Comparison of ENCODE assay signal across 30 mouse cellular contexts in the genomic region with DNA sequence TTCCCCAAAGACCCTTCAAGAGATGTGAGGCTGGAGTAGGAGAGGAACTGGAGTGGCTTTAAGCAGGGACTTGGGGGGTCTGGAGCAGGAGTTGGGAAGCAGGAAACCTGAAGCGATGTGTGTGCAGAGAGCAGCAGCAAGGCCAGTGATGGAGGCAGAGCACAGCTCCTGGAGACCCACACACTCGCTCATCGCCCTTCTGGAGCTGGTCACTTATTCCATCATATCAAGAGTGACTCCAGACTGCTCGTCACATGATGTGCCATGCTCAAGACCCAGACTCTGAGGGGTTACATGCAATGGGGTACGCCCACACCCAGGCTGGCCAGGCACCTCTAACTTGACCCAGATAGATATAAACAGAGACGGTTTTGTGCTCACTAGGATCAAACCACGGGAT. TPM values are rescaled to one million over a fixed set of nuclear protein-coding genes. Genes with fewer than 3 reads are reported as not detected.
DNase-seq lines count a peak whose midpoint lies in the region; ATAC-seq lines count a peak whose summit lies in the region.
"Had no signal": no experiment of that assay in that cellular context is flagged by ENCODE, and none has a peak within 500 bp of the region (broad histone marks: within the 10 kb centered on the region; RNA-seq: fewer than 3 reads in every experiment).

No protein-coding gene starts in this region.

- H3K9me3 ChIP-seq in hindbrain, embryonic 10.5 days = no peaks in the 10 kb centered on the region
- H3K9me3 ChIP-seq in hindbrain, embryonic 16.5 days (ENCODE audit: control insufficient read depth, low read length) = no peaks in the 10 kb centered on the region
- no peaks in the 10 kb centered on the region for H3K9me3 ChIP-seq in midbrain, embryonic 11.5 days (ENCODE audit: control insufficient read depth, low read length)
- H3K9me3 ChIP-seq in midbrain, embryonic 13.5 days = no peaks in the 10 kb centered on the region
- H3K9me3 ChIP-seq: forebrain, embryonic 12.5 days; forebrain, embryonic 15.5 days had no signal

- H3K4me3 ChIP-seq in hindbrain, embryonic 10.5 days = no peak overlapping the region
- no peak overlapping the region for H3K4me3 ChIP-seq in hindbrain, embryonic 16.5 days (ENCODE audit: low read length)
- H3K4me3 ChIP-seq in midbrain, embryonic 11.5 days (ENCODE audit: low read depth, low read length) = no peak overlapping the region
- no peak overlapping the region for H3K4me3 ChIP-seq in midbrain, embryonic 13.5 days (replicated peaks)
- H3K4me3 ChIP-seq: forebrain, embryonic 12.5 days; forebrain, embryonic 15.5 days had no signal

- WGBS in hindbrain, embryonic 10.5 days = 89% methylated on average over 7 of the region's 7 CpGs
- 95% methylated on average over 7 of the region's 7 CpGs for WGBS in hindbrain, embryonic 16.5 days
- 88% methylated on average over 7 of the region's 7 CpGs for WGBS in midbrain, embryonic 11.5 days
- 91% methylated on average over 7 of the region's 7 CpGs for WGBS in midbrain, embryonic 13.5 days

- no peaks in the 10 kb centered on the region for H3K27me3 ChIP-seq in hindbrain, embryonic 10.5 days (ENCODE audit: insufficient read depth, poor library complexity, severe bottlenecking)
- no peaks in the 10 kb centered on the region for H3K27me3 ChIP-seq in hindbrain, embryonic 16.5 days (replicated peaks; ENCODE audit: control insufficient read depth, insufficient read depth, low read length)
- no peaks in the 10 kb centered on the region for H3K27me3 ChIP-seq in midbrain, embryonic 11.5 days (ENCODE audit: control insufficient read depth, insufficient read depth, low read length)
- H3K27me3 ChIP-seq in midbrain, embryonic 13.5 days = no peaks in the 10 kb centered on the region
- H3K27me3 ChIP-seq: CH12.LX; forebrain, embryonic 12.5 days; forebrain, embryonic 15.5 days had no signal

- H3K4me1 ChIP-seq in hindbrain, embryonic 10.5 days (replicated peaks) = peaks cover 67% of the 10 kb centered on the region
- peaks cover 18% of the 10 kb centered on the region for H3K4me1 ChIP-seq in hindbrain, embryonic 16.5 days (ENCODE audit: control insufficient read depth, insufficient read depth, low read depth, low read length)
- peaks cover 8% of the 10 kb centered on the region for H3K4me1 ChIP-seq in midbrain, embryonic 11.5 days (ENCODE audit: control insufficient read depth, insufficient read depth, low read length)
- peaks cover 23% of the 10 kb centered on the region for H3K4me1 ChIP-seq in midbrain, embryonic 13.5 days (replicated peaks)

- DNase-seq in heart, adult 11 months = peak; percentile 87
- no peak for DNase-seq in heart, adult 18-20 months
- no peak for DNase-seq in hindbrain, embryonic 10.5 days (ENCODE audit: low spot score)
- DNase-seq in midbrain, embryonic 11.5 days (ENCODE audit: low spot score, missing footprints) = peak; percentile 70
- DNase-seq in right cerebral cortex, postnatal 25 days = no peak
- DNase-seq: adrenal gland, adult 2 months; adrenal gland, postnatal 14 days; B cell, adult 2 months; cerebellum, adult 11 months; cerebellum, adult 9-10 months; gastrocnemius, postnatal 25 days; heart, postnatal 36 days; kidney, adult 18-20 months had no signal

- 0 out of 2 replicates have a peak overlapping the region, but pooled peaks have one; percentile 8 for H3K27ac ChIP-seq in hindbrain, embryonic 10.5 days
- no peak overlapping the region for H3K27ac ChIP-seq in hindbrain, embryonic 16.5 days (ENCODE audit: low read depth, low read length)
- H3K27ac ChIP-seq in midbrain, embryonic 11.5 days (ENCODE audit: low read depth, low read length) = no peak overlapping the region
- no peak overlapping the region for H3K27ac ChIP-seq in midbrain, embryonic 13.5 days
- H3K27ac ChIP-seq: forebrain, embryonic 12.5 days; forebrain, embryonic 15.5 days; hindbrain, embryonic 14.5 days had no signal

- ATAC-seq in hindbrain, embryonic 16.5 days = no peak
- ATAC-seq in midbrain, embryonic 11.5 days (ENCODE audit: low FRiP score) = no peak
- ATAC-seq in midbrain, embryonic 13.5 days = no peak
- ATAC-seq: forebrain, embryonic 15.5 days had no signal

- H3K36me3 ChIP-seq in hindbrain, embryonic 10.5 days = no peaks in the 10 kb centered on the region
- no peaks in the 10 kb centered on the region for H3K36me3 ChIP-seq in hindbrain, embryonic 16.5 days (ENCODE audit: control insufficient read depth, insufficient read depth, low read length)
- H3K36me3 ChIP-seq in midbrain, embryonic 11.5 days (ENCODE audit: control insufficient read depth, insufficient read depth, low read length) = no peaks in the 10 kb centered on the region
- H3K36me3 ChIP-seq in midbrain, embryonic 13.5 days = no peaks in the 10 kb centered on the region
- H3K36me3 ChIP-seq: forebrain, embryonic 12.5 days; forebrain, embryonic 15.5 days had no signal

- no peak overlapping the region for H3K4me2 ChIP-seq in hindbrain, embryonic 16.5 days (ENCODE audit: low read length)
- H3K4me2 ChIP-seq in midbrain, embryonic 11.5 days = no peak overlapping the region
- no peak overlapping the region for H3K4me2 ChIP-seq in midbrain, embryonic 13.5 days (replicated peaks)
- H3K4me2 ChIP-seq: forebrain, embryonic 12.5 days; forebrain, embryonic 15.5 days; hindbrain, embryonic 14.5 days had no signal

- H3K9ac ChIP-seq in hindbrain, embryonic 16.5 days (ENCODE audit: low read depth, low read length) = no peak overlapping the region
- H3K9ac ChIP-seq in midbrain, embryonic 11.5 days (ENCODE audit: low read length) = no peak overlapping the region
- H3K9ac ChIP-seq in midbrain, embryonic 13.5 days (replicated peaks) = no peak overlapping the region
- H3K9ac ChIP-seq: forebrain, embryonic 12.5 days; forebrain, embryonic 15.5 days; hindbrain, embryonic 14.5 days had no signal

RNA-seq across cellular contexts. Expression of a gene that starts 15.3 kb away (rescaled TPM):
- total RNA-seq in heart, adult 18-20 months (2021) = 10 to 100 TPM; 11.3 to 12.8 TPM
- polyA plus RNA-seq in hindbrain, embryonic 10.5 days (2016; fragmentation: Nextera tagmentation; extraction: Ambion mirVana) = 1.9 TPM in 2 replicates
- polyA plus RNA-seq in hindbrain, embryonic 16.5 days (2015; fragmentation: Nextera tagmentation; extraction: Ambion mirVana) = 3.0 TPM in 2 replicates
- polyA plus RNA-seq in midbrain, embryonic 11.5 days (2014; fragmentation: Nextera tagmentation; extraction: Ambion mirVana) = 2.2 and 2.6 TPM in 2 replicates
- polyA plus RNA-seq in midbrain, embryonic 13.5 days (2015; fragmentation: Nextera tagmentation; extraction: Ambion mirVana) = 1.8 TPM in 2 replicates

RNA-seq across cellular contexts. Expression of a gene that starts 41.1 kb away (rescaled TPM):
- 10 to 100 TPM; 14.4 to 17.6 TPM for total RNA-seq in heart, adult 18-20 months (2021)
- polyA plus RNA-seq in hindbrain, embryonic 10.5 days (2016; fragmentation: Nextera tagmentation; extraction: Ambion mirVana) = 76.5 and 83.1 TPM in 2 replicates
- polyA plus RNA-seq in hindbrain, embryonic 16.5 days (2015; fragmentation: Nextera tagmentation; extraction: Ambion mirVana) = 44.2 and 47.2 TPM in 2 replicates
- polyA plus RNA-seq in midbrain, embryonic 11.5 days (2014; fragmentation: Nextera tagmentation; extraction: Ambion mirVana) = 70.3 and 74.3 TPM in 2 replicates
- 31.4 and 34.9 TPM in 2 replicates for polyA plus RNA-seq in midbrain, embryonic 13.5 days (2015; fragmentation: Nextera tagmentation; extraction: Ambion mirVana)

RNA-seq across cellular contexts. Expression of a gene that starts 58.2 kb away (rescaled TPM):
- not detected for total RNA-seq in heart, adult 18-20 months (2021)
- not detected in 2 replicates for polyA plus RNA-seq in hindbrain, embryonic 10.5 days (2016; fragmentation: Nextera tagmentation; extraction: Ambion mirVana)
- not detected in 2 replicates for polyA plus RNA-seq in hindbrain, embryonic 16.5 days (2015; fragmentation: Nextera tagmentation; extraction: Ambion mirVana)
- polyA plus RNA-seq in midbrain, embryonic 11.5 days (2014; fragmentation: Nextera tagmentation; extraction: Ambion mirVana) = not detected in 2 replicates
- polyA plus RNA-seq in midbrain, embryonic 13.5 days (2015; fragmentation: Nextera tagmentation; extraction: Ambion mirVana) = not detected in 2 replicates
- total RNA-seq: adrenal gland, adult 2 months; adrenal gland, postnatal 14 days; adrenal gland, postnatal 4 days; CH12.LX; gastrocnemius, adult 8-10 months; gastrocnemius, postnatal 25 days; heart, adult 8-10 months; heart, postnatal 36 days; MEL had no signal
- polyA plus RNA-seq: adrenal gland, adult 2 months; embryonic facial prominence, embryonic 11.5 days; embryonic facial prominence, embryonic 14.5 days; forebrain, embryonic 12.5 days; forebrain, embryonic 15.5 days; heart, embryonic 14.5 days; heart, postnatal 0 days; hindbrain, embryonic 11.5 days; hindbrain, embryonic 14.5 days; intestine, embryonic 14.5 days had no signal

RNA-seq across cellular contexts. Expression of a gene that starts 58.9 kb away (rescaled TPM):
- total RNA-seq in heart, adult 18-20 months (2021) = not detected
- not detected in 2 replicates for polyA plus RNA-seq in hindbrain, embryonic 10.5 days (2016; fragmentation: Nextera tagmentation; extraction: Ambion mirVana)
- polyA plus RNA-seq in hindbrain, embryonic 16.5 days (2015; fragmentation: Nextera tagmentation; extraction: Ambion mirVana) = not detected in 2 replicates
- not detected in 2 replicates for polyA plus RNA-seq in midbrain, embryonic 11.5 days (2014; fragmentation: Nextera tagmentation; extraction: Ambion mirVana)
- not detected in 2 replicates for polyA plus RNA-seq in midbrain, embryonic 13.5 days (2015; fragmentation: Nextera tagmentation; extraction: Ambion mirVana)
- total RNA-seq: adrenal gland, adult 2 months; adrenal gland, postnatal 14 days; adrenal gland, postnatal 4 days; CH12.LX; gastrocnemius, adult 8-10 months; gastrocnemius, postnatal 25 days; heart, adult 8-10 months; heart, postnatal 36 days; MEL had no signal
- polyA plus RNA-seq: adrenal gland, adult 2 months; embryonic facial prominence, embryonic 11.5 days; embryonic facial prominence, embryonic 14.5 days; forebrain, embryonic 12.5 days; forebrain, embryonic 15.5 days; gonadal fat pad, adult 2 months; heart, embryonic 14.5 days; heart, postnatal 0 days; hindbrain, embryonic 11.5 days; hindbrain, embryonic 14.5 days; intestine, embryonic 14.5 days had no signal

Comparison
In these comparisons a context has a peak if more than half of its experiments do, and no peak if none do; other contexts are left out.
1. DNase-seq: peak in heart, adult 11 months (single experiment) and midbrain, embryonic 11.5 days (single experiment); none in heart, adult 18-20 months (0 of 2), hindbrain, embryonic 10.5 days (single experiment) and right cerebral cortex, postnatal 25 days (single experiment).